Mouse (Mus musculus) cerebellum, adult 2 months (tissue): ENCODE measurements around the gene Adap2.

Source experiments
- CTCF ChIP-seq: fragments of 200-500 bp; IDR thresholded peaks from 2 replicates; pipeline ENCODE4 v1.5.1; 2011; ENCODE audit warnings: low read depth, mild to moderate bottlenecking, control low read depth, low read length, moderate library complexity, borderline replicate concordance; ENCODE audit not compliant: insufficient read depth
- POLR2A ChIP-seq: fragments of 200-500 bp; IDR thresholded peaks from 2 replicates; pipeline ENCODE4 v1.6.1; 2011; ENCODE audit warnings: low read length, control low read depth, borderline replicate concordance; ENCODE audit not compliant: insufficient read depth

DNA sequence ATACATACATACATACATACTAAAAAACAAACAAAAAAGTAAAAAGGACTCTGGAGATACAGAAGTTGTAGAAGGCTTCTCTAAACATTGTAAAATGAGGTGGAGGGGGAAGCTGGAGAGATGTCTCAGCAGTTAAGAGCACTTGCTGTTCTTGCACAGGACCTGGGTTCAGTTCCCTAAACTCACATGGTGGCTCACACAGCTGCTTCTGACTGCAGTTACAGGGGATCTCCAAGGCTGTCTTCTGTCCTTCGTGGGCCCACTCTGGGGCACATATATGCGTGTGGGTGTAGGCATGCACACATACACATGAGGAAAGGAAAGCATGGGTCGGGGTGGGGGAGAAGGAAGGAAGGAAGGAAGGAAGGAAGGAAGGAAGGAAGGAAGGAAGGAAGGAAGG lies 15.7 kb downstream of the Adap2 start:
- TF ChIP-seq CTCF (no peak), POLR2A (no peak)
